Mouse (Mus musculus): ENCODE measurements around the gene Slc25a28.

DNA sequence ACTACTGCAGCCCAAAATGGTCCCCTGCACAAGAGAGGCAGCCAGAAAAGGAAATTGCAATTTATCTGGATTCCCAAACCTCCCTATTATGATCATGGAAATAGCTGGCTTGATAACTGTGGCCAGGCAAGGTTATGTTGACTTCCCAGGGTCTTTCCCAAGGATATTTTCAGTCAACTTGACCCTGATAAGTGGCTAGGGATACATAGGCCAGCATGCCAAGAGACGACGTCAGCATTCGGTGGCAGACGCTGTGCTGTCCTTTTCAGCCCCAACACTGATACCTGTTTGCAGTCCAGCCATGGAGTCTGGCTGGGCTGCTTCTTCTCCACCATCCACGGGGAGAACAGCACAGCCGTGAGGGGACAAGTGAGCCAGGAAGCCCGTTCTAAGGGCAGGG, 3.6 kb downstream of the Slc25a28 start:
- TF ChIP-seq POLR2A (IDR thresholded peaks at IDR 0.05; ENCODE audit: borderline replicate concordance, extremely low read depth, insufficient read depth, insufficient read length, poor library complexity, severe bottlenecking), result no peak
- TF ChIP-seq CTCF (IDR thresholded peaks at IDR 0.05; ENCODE audit: borderline replicate concordance, extremely low read depth, insufficient read depth, insufficient read length), result no peak

Measured in brain, embryonic 14.5 days (tissue).